ENCODE assay signal across 14 mouse cellular contexts in genomic region chr6:84232063-84232760, GRCm38 (mm10).
DNase-seq lines count a peak whose midpoint lies in the region; TF ChIP-seq lines count a peak whose summit lies in the region.
"Had no signal": no experiment of that assay in that cellular context is flagged by ENCODE, and none has a peak within 500 bp of the region (broad histone marks: within the 10 kb centered on the region; RNA-seq: fewer than 3 reads in every experiment).

No protein-coding gene starts in this region.

- H3K27ac ChIP-seq in gastrocnemius, adult 2 months, result peak overlapping the region; percentile 62
- H3K27ac ChIP-seq in layer of hippocampus, adult 2 months, result peak overlapping the region; percentile 43; the same call in 1 of the 2 replicates
- H3K27ac ChIP-seq: midbrain, embryonic 15.5 days had no signal

- H3K4me3 ChIP-seq in gastrocnemius, adult 2 months, result 0 out of 2 replicates have a peak overlapping the region, but pooled peaks have one; percentile 9
- H3K4me3 ChIP-seq in layer of hippocampus, adult 2 months, result no peak overlapping the region
- H3K4me3 ChIP-seq: forebrain, embryonic 10.5 days; midbrain, embryonic 15.5 days had no signal

- peak; percentile 78 for DNase-seq in gastrocnemius, adult 2 months
- no peak for DNase-seq in gastrocnemius, postnatal 36 days
- DNase-seq in left cerebral cortex, postnatal 4 days, result peak; percentile 31
- no peak for DNase-seq in left cerebral cortex, postnatal 36 days (ENCODE audit: low spot score in 2 of 2)
- DNase-seq in layer of hippocampus, adult 2 months (ENCODE audit: low spot score in 2 of 2), result peak; percentile 50 to 65
- peak; percentile 23 for DNase-seq in mesoderm, embryonic 11.5 days (ENCODE audit: low read depth, low spot score)
- DNase-seq in cerebellum, adult 8-10 months, result no peak
- no peak for DNase-seq in ovary, postnatal 10 days (ENCODE audit: low spot score)
- DNase-seq: B cell, adult 2 months; lung, adult 18-20 months; spleen, adult 18-20 months; thymus, adult 2 months had no signal

- TF ChIP-seq CTCF in gastrocnemius, adult 2 months (IDR thresholded peaks at IDR 0.05), result no peak
- no peak for TF ChIP-seq CTCF in layer of hippocampus, adult 2 months (conservative IDR thresholded peaks at IDR 0.05)

- intact Hi-C loops in gastrocnemius, adult 2 months (cut with DNase I), result no loop called here
- intact Hi-C loops in gastrocnemius, postnatal 36 days (cut with DNase I), result no loop called here
- intact Hi-C loops in left cerebral cortex, postnatal 4 days (cut with DNase I), result no loop called here
- intact Hi-C loops in left cerebral cortex, postnatal 36 days (cut with DNase I), result no loop called here

Comparison
In these comparisons a context has a peak if more than half of its experiments do, and no peak if none do; other contexts are left out.
1. DNase-seq: peak in gastrocnemius, adult 2 months (single experiment), left cerebral cortex, postnatal 4 days (single experiment), layer of hippocampus, adult 2 months (2 of 2) and mesoderm, embryonic 11.5 days (single experiment); none in gastrocnemius, postnatal 36 days (0 of 2), left cerebral cortex, postnatal 36 days (0 of 2), cerebellum, adult 8-10 months (single experiment) and ovary, postnatal 10 days (single experiment).